Mouse (Mus musculus): ENCODE data around the gene Tbc1d19. TPM values are rescaled to one million over a fixed set of nuclear protein-coding genes. Genes with fewer than 3 reads are reported as not detected.

The Tbc1d19 gene
- polyA plus RNA-seq, 1 experiment from 2014 or later: 50.1 TPM

DNA sequence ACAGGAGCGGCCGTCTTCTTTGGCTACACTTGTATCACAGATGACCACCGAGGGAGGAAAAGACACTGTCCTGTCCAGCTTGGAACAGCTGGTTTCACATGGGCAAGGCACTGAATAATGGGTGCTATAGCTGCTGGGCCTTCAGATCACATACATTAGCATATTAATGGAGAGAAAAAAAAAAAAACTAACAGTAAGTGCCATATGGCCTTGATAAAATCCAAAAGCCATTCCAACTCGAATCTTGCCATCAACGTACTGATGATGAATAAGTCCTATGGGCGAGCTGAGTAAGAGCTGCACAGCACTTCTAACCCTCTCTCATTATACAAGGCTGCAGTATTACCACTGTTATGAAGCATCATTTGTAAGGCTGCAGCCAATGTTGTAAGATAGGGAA is 45.2 kb downstream of the Tbc1d19 start:
- Histone ChIP-seq H3K4me3 (no peak overlapping the region), H3K4me1 (no peaks in the 10 kb centered on the region), H3K4me2 (replicated peaks) (no peak overlapping the region), H3K27ac (no peak overlapping the region), H3K9me3 (no peaks in the 10 kb centered on the region), H3K27me3 (no peaks in the 10 kb centered on the region), H3K9ac (no peak overlapping the region), H3K36me3 (peaks cover 18% of the 10 kb centered on the region)
- ATAC-seq (ENCODE audit: low FRiP score, low read depth): no peak
- WGBS: 90% methylated on average over 6 of the region's 6 CpGs

DNA sequence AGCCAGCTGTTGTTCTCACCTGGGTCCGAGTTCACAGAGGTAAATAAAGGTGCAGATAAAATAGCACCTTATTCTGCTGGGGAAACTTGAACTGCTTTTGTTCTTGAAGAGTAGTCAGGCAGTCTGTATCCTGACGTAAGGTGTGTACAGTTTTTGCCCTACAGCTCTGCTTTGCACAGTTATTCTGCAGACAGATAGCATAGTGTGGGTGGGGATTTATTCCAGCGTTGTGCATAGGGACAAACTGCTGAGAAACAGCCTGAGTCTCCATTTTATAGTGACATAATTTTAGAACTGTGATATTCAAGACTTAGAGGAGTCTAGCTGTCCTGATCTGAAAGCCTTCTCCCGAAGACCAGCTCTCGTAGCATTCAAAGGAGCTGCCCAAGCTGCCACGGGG is 46.6 kb downstream of the Tbc1d19 start:
- Histone ChIP-seq H3K4me3 (no peak overlapping the region), H3K27me3 (no peaks in the 10 kb centered on the region), H3K4me1 (no peaks in the 10 kb centered on the region), H3K9ac (no peak overlapping the region), H3K36me3 (peaks cover 12% of the 10 kb centered on the region), H3K4me2 (replicated peaks) (no peak overlapping the region), H3K9me3 (no peaks in the 10 kb centered on the region), H3K27ac (no peak overlapping the region)
- WGBS: 86% methylated on average over 6 of the region's 6 CpGs
- no peak for ATAC-seq (ENCODE audit: low FRiP score, low read depth)

DNA sequence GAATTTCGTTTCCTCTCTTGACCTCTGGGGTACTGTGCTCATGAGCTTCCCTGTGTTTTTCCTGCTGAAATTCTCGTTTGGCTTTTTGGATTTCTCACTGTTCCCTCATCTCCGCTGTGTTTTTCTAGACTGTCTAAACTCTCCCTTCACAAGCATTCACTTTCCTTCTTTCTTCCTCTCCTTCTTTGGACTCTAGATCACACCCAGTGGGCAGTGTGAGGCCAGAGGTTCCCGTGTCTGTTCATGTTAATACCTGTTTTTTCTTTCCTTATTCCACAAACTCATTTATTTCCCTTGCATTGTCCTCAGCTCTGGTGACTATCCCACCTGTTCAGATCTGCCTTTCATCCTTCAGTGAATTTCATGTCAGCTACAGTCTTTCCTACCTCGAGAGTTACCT is 55.7 kb downstream of the Tbc1d19 start:
- no peak overlapping the region for H3K9ac ChIP-seq
- WGBS: 84% methylated on average over 5 of the region's 5 CpGs
- H3K4me2 ChIP-seq (replicated peaks): no peak overlapping the region
- peaks cover 12% of the 10 kb centered on the region for H3K36me3 ChIP-seq
- no peak for ATAC-seq (ENCODE audit: low FRiP score, low read depth)
- no peaks in the 10 kb centered on the region for H3K27me3 ChIP-seq
- H3K4me3 ChIP-seq: no peak overlapping the region
- H3K9me3 ChIP-seq: no peaks in the 10 kb centered on the region
- no peaks in the 10 kb centered on the region for H3K4me1 ChIP-seq
- no peak overlapping the region for H3K27ac ChIP-seq

DNA sequence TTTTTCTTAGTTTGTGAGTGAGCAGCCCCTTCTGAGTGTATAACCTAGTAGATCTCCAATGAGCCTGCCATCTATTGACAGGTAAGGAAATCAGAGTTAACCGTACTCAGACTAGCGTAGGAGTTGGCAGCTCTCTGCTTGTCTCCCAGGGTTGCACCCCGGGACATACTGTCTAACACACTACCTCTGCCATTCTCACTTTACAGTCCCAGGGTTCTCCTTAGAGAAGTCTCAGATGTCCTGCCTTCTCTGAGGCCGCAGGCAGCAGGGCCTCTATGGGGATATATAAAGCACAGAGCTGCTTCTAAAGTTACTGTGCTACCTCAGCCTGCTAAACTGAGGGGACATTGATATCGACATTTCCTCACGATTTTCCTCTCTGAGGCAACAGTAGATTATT is 56.6 kb downstream of the Tbc1d19 start:
- Histone ChIP-seq H3K36me3 (peaks cover 12% of the 10 kb centered on the region), H3K4me3 (no peak overlapping the region), H3K4me1 (no peaks in the 10 kb centered on the region), H3K9ac (no peak overlapping the region), H3K27ac (no peak overlapping the region), H3K27me3 (no peaks in the 10 kb centered on the region), H3K4me2 (replicated peaks) (no peak overlapping the region), H3K9me3 (no peaks in the 10 kb centered on the region)
- 77% methylated on average over 6 of the region's 6 CpGs for WGBS
- no peak for ATAC-seq (ENCODE audit: low FRiP score, low read depth)

DNA sequence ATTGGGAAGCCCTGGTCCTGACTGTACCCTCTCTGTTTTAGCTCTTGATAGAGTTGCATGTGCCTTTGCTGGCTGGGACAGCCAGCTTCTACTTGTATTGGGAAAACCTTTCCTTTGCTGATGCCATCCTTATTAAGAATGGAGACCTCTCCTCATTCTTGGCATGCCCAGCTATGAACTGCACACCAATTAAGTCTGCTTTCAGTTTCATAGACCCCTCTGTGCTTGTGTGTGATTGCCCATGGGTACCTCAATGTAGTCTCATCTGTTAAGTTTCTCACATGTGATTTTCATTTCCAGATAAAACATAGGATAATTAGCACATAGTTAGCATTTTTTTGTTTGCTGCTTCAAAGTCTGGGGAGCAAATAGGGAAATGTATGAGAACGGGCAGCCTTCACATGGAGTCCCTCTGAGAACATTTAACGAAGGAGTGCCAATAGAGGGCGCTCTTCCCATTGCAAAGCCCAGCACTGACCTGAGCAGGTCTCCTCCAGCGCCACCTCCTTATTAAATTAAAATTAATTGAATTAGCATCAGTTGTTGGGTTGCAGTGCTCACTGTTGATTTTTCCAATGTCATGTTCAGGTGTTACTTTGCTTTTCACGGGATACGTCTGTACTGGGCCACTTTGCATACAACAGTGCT is 62.4 kb downstream of the Tbc1d19 start:
- H3K4me1 ChIP-seq: no peaks in the 10 kb centered on the region
- H3K36me3 ChIP-seq: peaks cover 18% of the 10 kb centered on the region; the same call in 1 of the 2 replicates
- H3K4me2 ChIP-seq (replicated peaks): no peak overlapping the region
- H3K27ac ChIP-seq: no peak overlapping the region
- no peaks in the 10 kb centered on the region for H3K9me3 ChIP-seq
- peak; percentile 73; the same call in 1 of the 2 replicates for ATAC-seq (ENCODE audit: low FRiP score, low read depth)
- H3K9ac ChIP-seq: no peak overlapping the region
- 26% methylated on average over 6 of the region's 6 CpGs for WGBS
- no peak overlapping the region for H3K4me3 ChIP-seq
- H3K27me3 ChIP-seq: no peaks in the 10 kb centered on the region

DNA sequence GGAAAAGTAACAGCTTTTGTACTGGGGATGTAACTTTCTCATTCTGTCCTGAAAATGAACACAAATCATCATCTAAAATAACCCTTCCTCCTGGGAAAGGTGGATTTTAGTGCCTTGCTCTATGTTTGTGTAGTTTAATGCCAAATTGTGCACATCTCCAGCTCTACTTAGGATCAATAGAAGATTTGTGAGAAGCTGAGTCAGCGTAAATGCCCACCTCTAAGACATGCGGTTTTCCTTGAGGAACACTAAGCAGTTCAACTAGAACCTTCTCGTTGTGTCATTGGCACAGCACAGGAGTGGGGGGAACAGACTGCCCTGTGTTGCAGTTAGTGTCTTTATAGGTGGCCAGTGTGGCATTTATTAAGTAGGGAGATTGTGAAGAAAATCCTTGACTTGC is 65.6 kb downstream of the Tbc1d19 start:
- H3K4me2 ChIP-seq (replicated peaks): no peak overlapping the region
- peaks cover 16% of the 10 kb centered on the region for H3K36me3 ChIP-seq
- WGBS: 85% methylated on average over 3 of the region's 3 CpGs

DNA sequence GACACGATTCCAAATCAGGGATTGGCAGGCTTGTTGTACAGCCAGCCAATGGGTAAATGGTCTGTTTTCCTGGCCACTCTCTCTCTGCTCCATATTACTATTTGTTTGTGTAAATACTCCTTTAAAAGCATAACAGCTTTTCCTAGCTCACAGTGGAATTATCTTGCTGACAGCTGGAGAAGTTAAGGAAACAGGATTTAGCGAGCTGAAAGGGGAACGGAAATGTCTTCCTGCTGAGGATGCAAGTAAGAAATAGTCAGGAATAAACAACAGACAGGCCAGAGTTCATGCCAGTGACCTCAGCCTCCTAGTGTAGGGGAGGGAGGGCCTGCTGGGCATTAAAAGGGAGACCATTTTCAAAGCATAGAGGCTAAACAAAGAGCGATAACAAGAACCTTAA is 71.3 kb downstream of the Tbc1d19 start:
- Histone ChIP-seq H3K9me3 (no peaks in the 10 kb centered on the region), H3K4me2 (replicated peaks) (no peak overlapping the region), H3K9ac (no peak overlapping the region), H3K4me1 (no peaks in the 10 kb centered on the region), H3K36me3 (peaks cover 11% of the 10 kb centered on the region), H3K4me3 (no peak overlapping the region), H3K27me3 (no peaks in the 10 kb centered on the region), H3K27ac (no peak overlapping the region)
- ATAC-seq (ENCODE audit: low FRiP score, low read depth): no peak
- 55% methylated on average over 4 of the region's 4 CpGs for WGBS

More for the DNA sequence above, 65.6 kb downstream of the Tbc1d19 start:
- H3K9ac ChIP-seq: no peak overlapping the region
- no peaks in the 10 kb centered on the region for H3K27me3 ChIP-seq
- H3K4me3 ChIP-seq: no peak overlapping the region
- H3K4me1 ChIP-seq: no peaks in the 10 kb centered on the region
- no peak overlapping the region for H3K27ac ChIP-seq
- H3K9me3 ChIP-seq: no peaks in the 10 kb centered on the region
- no peak for ATAC-seq (ENCODE audit: low FRiP score, low read depth)

DNA sequence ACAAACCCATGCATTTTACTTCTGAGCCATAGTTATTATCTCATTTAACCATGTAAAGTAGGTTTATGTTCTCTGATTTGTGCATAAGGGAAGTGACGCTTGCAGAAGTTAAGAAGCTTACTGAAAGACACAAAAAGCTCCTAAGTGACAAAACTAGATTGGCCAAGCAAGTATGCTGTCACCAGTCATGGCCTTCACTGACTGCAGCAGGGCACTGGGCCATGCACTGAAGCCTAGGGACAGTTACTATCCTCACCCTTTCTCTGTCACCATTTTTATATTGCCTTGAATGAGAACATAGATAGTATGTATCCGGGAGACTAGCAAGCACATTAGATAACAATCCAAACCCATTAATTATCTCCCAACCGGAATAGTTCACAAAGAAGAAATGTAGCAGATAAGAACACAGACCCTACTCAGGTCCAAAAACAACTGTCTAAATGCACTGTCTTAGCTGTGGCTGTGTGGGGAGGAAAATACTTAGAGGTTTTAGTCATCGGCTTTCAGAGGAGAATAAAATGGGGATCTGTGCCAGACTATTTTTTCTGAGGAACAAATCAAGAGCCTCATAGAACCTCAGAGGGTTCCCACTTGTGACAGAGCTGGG is 72.1 kb downstream of the Tbc1d19 start:
- H3K9ac ChIP-seq: no peak overlapping the region
- no peak overlapping the region for H3K4me3 ChIP-seq
- WGBS: 84% methylated on average over 4 of the region's 4 CpGs
- peaks cover 11% of the 10 kb centered on the region for H3K36me3 ChIP-seq
- ATAC-seq (ENCODE audit: low FRiP score, low read depth): no peak
- no peak overlapping the region for H3K27ac ChIP-seq
- H3K4me2 ChIP-seq (replicated peaks): no peak overlapping the region
- no peaks in the 10 kb centered on the region for H3K27me3 ChIP-seq
- no peaks in the 10 kb centered on the region for H3K9me3 ChIP-seq
- H3K4me1 ChIP-seq: no peaks in the 10 kb centered on the region

DNA sequence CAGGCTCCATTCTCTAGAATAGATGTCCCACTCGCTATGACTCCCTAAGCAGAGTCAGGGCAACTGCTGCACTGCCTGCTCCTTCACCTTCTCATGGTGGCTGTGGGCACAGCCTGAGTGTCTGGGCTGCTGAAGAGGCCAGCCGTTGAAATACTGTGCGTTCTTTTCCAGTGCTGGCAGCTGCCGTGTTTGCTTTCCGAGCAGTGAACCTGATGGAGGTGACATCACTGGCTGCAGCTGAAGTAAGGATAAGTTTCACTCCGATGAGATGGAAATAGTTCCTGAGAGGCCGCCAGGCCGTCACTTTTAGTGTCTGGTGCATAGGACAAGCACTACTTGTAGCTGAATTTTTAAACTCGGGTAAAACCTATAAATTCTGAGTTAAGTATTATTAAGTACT is 92.0 kb downstream of the Tbc1d19 start:
- Histone ChIP-seq H3K36me3 (peaks cover 21% of the 10 kb centered on the region), H3K27me3 (peaks cover 9% of the 10 kb centered on the region; the same call in 1 of the 2 replicates), H3K27ac (no peak overlapping the region), H3K9ac (no peak overlapping the region), H3K4me1 (peaks cover 4% of the 10 kb centered on the region), H3K4me2 (replicated peaks) (no peak overlapping the region), H3K4me3 (no peak overlapping the region), H3K9me3 (no peaks in the 10 kb centered on the region)
- 25% methylated on average over 9 of the region's 9 CpGs for WGBS
- ATAC-seq (ENCODE audit: low FRiP score, low read depth): peak; percentile 77

DNA sequence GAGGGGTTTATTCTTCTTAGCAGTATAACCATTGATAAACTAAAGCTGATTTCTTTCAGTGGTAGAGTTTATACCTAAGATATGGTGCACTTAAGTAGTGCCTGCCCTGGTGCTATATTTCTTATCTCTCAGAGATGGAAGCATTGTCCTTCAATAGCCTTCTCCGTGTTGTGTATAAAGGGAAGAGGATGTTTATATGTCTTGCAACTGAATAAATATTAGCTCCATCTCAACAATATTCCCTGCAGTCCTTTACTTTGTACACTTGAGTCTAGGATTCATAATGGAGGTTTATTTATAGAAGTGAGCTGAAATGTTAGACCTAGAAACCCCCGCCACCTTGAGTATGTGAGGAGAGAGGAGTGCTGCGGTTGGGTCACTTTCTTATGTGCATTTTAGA is 93.4 kb downstream of the Tbc1d19 start:
- Histone ChIP-seq H3K27ac (no peak overlapping the region), H3K36me3 (peaks cover 17% of the 10 kb centered on the region), H3K27me3 (peaks cover 9% of the 10 kb centered on the region; the same call in 1 of the 2 replicates), H3K4me3 (no peak overlapping the region), H3K4me1 (peaks cover 4% of the 10 kb centered on the region), H3K9ac (no peak overlapping the region), H3K9me3 (no peaks in the 10 kb centered on the region), H3K4me2 (replicated peaks) (no peak overlapping the region)
- WGBS: 88% methylated on average over 3 of the region's 3 CpGs
- ATAC-seq (ENCODE audit: low FRiP score, low read depth): no peak

DNA sequence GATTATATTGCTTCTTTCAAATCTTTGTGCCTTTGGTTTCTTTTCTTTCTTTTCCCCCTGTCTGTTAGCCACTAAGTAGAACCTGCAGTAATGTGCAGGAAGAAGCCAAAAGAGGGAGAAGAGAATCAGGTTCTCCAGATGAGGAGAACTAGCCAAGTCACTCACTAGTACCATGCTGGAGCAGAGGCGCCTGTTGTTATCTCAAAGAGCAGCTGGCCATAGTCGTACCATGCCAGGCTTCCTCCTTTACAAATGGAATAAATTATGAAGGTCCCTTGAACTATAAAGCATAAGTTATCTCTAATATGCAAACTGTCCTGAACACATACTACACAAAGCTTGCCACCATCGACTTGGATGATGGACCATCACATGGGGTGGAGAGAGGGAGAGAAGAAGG is 99.8 kb downstream of the Tbc1d19 start:
- 90% methylated on average over 3 of the region's 3 CpGs for WGBS

DNA sequence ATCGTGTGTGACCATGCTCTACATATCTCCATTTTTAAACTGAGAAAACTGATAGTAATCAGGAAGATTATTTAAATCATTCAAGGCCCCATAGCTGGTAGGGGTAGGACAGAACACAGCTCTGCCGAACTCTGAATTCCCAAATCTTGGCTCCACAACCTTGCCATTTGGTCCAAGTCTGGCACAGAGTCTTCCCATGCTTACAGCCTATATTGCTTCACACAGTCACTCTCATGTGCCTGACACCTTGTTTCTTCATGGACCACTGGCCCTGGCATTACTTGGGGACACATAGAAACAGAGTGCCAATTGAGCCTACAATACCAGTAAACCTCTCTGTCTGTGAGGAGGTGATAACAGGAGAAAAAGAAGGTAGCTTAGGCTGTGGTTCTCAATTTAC is 111.0 kb downstream of the Tbc1d19 start:
- no peak overlapping the region for H3K4me2 ChIP-seq (replicated peaks)
- peaks cover 5% of the 10 kb centered on the region for H3K9me3 ChIP-seq
- 90% methylated on average over 2 of the region's 2 CpGs for WGBS
- no peaks in the 10 kb centered on the region for H3K36me3 ChIP-seq
- H3K27me3 ChIP-seq: no peaks in the 10 kb centered on the region
- H3K4me1 ChIP-seq: peaks cover 14% of the 10 kb centered on the region
- H3K9ac ChIP-seq: no peak overlapping the region
- H3K4me3 ChIP-seq: no peak overlapping the region
- H3K27ac ChIP-seq: peak overlapping the region; percentile 28; the same call in 1 of the 2 replicates
- no peak for ATAC-seq (ENCODE audit: low FRiP score, low read depth)

More for the DNA sequence above, 99.8 kb downstream of the Tbc1d19 start:
- Histone ChIP-seq H3K9ac (no peak overlapping the region), H3K4me1 (no peaks in the 10 kb centered on the region), H3K27ac (no peak overlapping the region), H3K4me2 (replicated peaks) (no peak overlapping the region), H3K4me3 (no peak overlapping the region), H3K27me3 (peaks cover 3% of the 10 kb centered on the region; the same call in 1 of the 2 replicates), H3K36me3 (no peaks in the 10 kb centered on the region; the same call in 1 of the 2 replicates), H3K9me3 (peaks cover 11% of the 10 kb centered on the region)
- ATAC-seq (ENCODE audit: low FRiP score, low read depth): no peak

All from limb, embryonic 13.5 days (tissue).